Mouse (Mus musculus): ENCODE data around the gene Aspg.

DNA sequence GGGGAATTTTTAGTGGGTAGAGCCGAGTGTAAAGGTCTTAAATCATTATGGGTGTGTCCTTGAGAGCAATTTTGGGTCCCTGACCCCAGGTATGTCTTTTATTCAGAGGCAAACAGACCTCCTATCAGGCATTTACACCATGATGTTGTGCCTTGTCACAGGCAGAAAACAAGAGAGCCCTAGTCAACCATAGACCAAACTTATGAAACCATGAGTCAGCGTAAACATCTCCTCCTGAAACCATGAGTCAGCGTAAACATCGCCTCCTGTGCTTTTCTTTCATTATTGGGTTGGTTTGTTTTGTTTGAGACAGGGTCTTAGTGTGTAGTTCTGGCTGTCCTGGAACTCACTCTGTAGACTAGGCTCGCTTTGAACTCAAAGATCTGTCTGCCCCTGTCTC is 3.3 kb upstream of the Aspg start:
- TF ChIP-seq POLR2A (IDR thresholded peaks at IDR 0.05; ENCODE audit: extremely low read depth, insufficient read depth, low read length) (no peak), CTCF (IDR thresholded peaks at IDR 0.05; ENCODE audit: low read depth, low read length) (no peak)

Measured in liver, adult 2 months (tissue).